Mouse (Mus musculus) embryonic facial prominence, embryonic 12.5 days (tissue): Measurements from ENCODE around the gene Rpl9-ps1. TPM values are rescaled to one million over a fixed set of nuclear protein-coding genes. Genes with fewer than 3 reads are reported as not detected.

Experiments used
- ATAC-seq: fragments of 200-750 bp; cut with Nextera tagmentation; 2 replicates; pipeline ENCODE4 v1.8.0; 2017; ENCODE audit not compliant: insufficient number of reproducible peaks, insufficient read depth, low FRiP score, low TSS enrichment
- H3K27ac ChIP-seq: fragments of 300-500 bp; sonication (generic); 2 replicates; pipeline ENCODE4 v1.5.1; 2016; ENCODE audit warnings: mild to moderate bottlenecking
- H3K27me3 ChIP-seq: fragments of 300-500 bp; sonication (generic); 2 replicates; pipeline ENCODE4 v1.6.1; 2016; ENCODE audit warnings: mild to moderate bottlenecking, moderate library complexity
- H3K36me3 ChIP-seq: fragments of 300-500 bp; sonication (generic); 2 replicates; pipeline ENCODE4 v1.6.1; 2016; ENCODE audit warnings: mild to moderate bottlenecking
- H3K4me1 ChIP-seq: fragments of 300-500 bp; sonication (generic); 2 replicates; pipeline ENCODE4 v1.6.1; 2016
- H3K4me2 ChIP-seq: fragments of 300-500 bp; sonication (generic); replicated peaks from 2 replicates; pipeline ENCODE4 v1.6.1; 2016; ENCODE audit warnings: mild to moderate bottlenecking, moderate library complexity
- H3K4me3 ChIP-seq: fragments of 300-500 bp; sonication (generic); 2 replicates; pipeline ENCODE4 v1.5.1; 2016; ENCODE audit warnings: mild to moderate bottlenecking
- H3K9ac ChIP-seq: fragments of 300-500 bp; sonication (generic); 2 replicates; pipeline ENCODE4 v1.6.1; 2016; ENCODE audit warnings: mild to moderate bottlenecking, moderate library complexity
- H3K9me3 ChIP-seq: fragments of 300-500 bp; sonication (generic); 2 replicates; pipeline ENCODE4 v1.6.1; 2016; ENCODE audit warnings: mild to moderate bottlenecking, moderate library complexity
- WGBS: fragments of 180-500 bp; shearing (Covaris S2); methylation state at CpG from one replicate; pipeline ENCODE4 v1.1.7; 2016; 5-methylcytosine and 5-hydroxymethylcytosine counted together
- polyA plus RNA-seq: library from polyadenylated mRNA; unstranded; fragments of >200 nt; fragmentation: Nextera tagmentation; extraction: Ambion mirVana; gene quantifications from 2 replicates; pipeline ENCODE4 v1.2.1, GENCODE M21; 2016

Rpl9-ps1 gene
- not detected in 2 replicates for polyA plus RNA-seq

DNA sequence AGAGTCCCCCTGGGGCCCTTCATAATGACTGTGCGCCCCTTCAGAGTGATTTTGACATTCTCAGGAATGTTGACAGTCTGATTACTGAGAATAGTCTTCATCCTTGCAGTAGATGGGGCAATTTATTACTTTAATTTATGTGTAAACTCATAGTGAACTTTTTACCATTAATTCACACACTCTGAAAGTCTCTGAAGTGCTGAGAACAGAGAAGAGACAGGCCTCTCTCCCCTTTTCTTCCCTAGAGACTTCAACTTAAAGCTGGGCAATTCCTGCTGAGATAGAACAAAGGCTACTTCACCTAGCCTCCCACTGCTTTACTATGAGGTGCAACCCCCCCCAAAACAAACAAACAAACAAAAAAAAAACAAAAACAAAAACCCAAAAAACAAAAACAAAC is at the start of gene Rpl9-ps1:
TSS of gene Rpl9-ps1 (minus strand) at position 101 of the 400 bp plus-strand sequence.
- no peaks in the 10 kb centered on the region for H3K9me3 ChIP-seq
- no peaks in the 10 kb centered on the region for H3K4me1 ChIP-seq
- WGBS: 77% methylated on average over 1 of the region's 1 CpGs
- H3K4me2 ChIP-seq: no peak within 1 kb of the TSS
- no peak within 1 kb of the TSS for H3K9ac ChIP-seq
- no peak for ATAC-seq
- no peak within 1 kb of the TSS for H3K27ac ChIP-seq
- H3K4me3 ChIP-seq: no peak within 1 kb of the TSS
- H3K36me3 ChIP-seq: no peaks in the 10 kb centered on the region
- H3K27me3 ChIP-seq: no peaks in the 10 kb centered on the region

DNA sequence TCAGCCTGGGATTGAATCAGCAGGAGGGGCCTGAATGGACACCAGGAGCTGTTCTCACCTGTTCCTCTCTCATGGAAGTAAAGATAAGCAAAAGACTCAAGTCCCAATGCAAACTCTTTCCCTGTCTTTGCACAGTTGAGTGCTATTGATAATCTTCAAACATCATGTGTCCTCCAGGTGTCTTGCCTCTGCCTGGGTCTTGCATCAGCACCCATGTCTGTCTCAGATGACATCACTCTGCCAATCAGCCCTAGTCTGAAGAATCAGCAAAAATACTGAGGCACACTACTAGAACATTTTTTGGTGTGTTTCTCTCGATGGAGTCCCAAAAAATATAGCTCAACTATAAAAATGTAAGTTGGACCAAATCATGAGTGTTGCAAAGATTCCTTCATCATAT is 46.6 kb upstream of the Rpl9-ps1 start:
- no peak for ATAC-seq
- H3K27ac ChIP-seq: no peak overlapping the region
- H3K27me3 ChIP-seq: no peaks in the 10 kb centered on the region
- whole genome bisulfite sequencing: 70% methylated on average over 1 of the region's 1 CpGs
- no peaks in the 10 kb centered on the region for H3K4me1 ChIP-seq
- no peaks in the 10 kb centered on the region for H3K9me3 ChIP-seq
- no peak overlapping the region for H3K4me2 ChIP-seq
- H3K4me3 ChIP-seq: no peak overlapping the region
- H3K9ac ChIP-seq: no peak overlapping the region
- no peaks in the 10 kb centered on the region for H3K36me3 ChIP-seq

DNA sequence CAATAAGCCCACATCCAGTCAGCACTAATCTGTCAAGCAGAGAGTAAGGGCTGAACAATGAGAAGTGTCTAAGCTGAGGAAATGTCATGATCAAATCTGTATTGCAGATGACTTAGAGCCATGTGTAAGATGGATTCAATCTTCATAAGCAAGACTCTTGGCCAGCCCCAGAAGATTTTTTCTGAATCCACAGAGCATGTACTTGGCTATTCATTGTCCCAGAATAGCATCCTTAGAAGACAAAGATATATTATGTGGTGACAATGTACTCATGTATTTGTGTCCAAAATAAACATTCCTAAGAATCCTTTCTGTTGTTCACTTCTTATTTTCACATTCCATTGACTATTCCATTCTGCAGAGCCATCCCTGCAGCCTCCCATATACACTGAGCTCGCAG is 44.5 kb upstream of the Rpl9-ps1 start:
- Histone ChIP-seq H3K4me3 (no peak overlapping the region), H3K27me3 (no peaks in the 10 kb centered on the region), H3K9ac (no peak overlapping the region), H3K27ac (no peak overlapping the region), H3K4me2 (no peak overlapping the region), H3K4me1 (no peaks in the 10 kb centered on the region), H3K9me3 (no peaks in the 10 kb centered on the region), H3K36me3 (no peaks in the 10 kb centered on the region)
- ATAC-seq: no peak
- WGBS: 78% methylated on average over 1 of the region's 1 CpGs

DNA sequence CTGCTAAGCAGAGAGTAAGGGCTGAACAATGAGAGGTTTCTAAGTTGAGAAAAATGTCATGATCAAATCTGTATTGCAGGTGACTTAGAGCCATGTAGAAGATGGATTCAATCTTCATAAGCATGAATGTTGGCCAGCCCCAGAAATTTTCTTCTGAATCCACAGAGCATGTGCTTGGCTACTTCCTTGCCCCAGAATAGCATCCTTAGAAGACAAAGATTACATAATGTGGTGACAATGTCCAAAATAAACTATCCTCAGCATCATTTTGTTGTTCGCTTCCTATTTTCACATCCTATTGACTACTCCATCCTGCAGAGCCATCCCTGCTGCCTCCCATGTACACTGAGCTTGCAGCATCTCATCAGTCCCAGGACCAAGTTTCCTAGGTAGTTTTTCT is 30.2 kb upstream of the Rpl9-ps1 start:
- 93% methylated on average over 1 of the region's 1 CpGs for WGBS
- ATAC-seq: no peak
- Histone ChIP-seq H3K4me3 (no peak overlapping the region), H3K27me3 (no peaks in the 10 kb centered on the region), H3K9ac (no peak overlapping the region), H3K9me3 (no peaks in the 10 kb centered on the region), H3K36me3 (no peaks in the 10 kb centered on the region), H3K27ac (no peak overlapping the region), H3K4me2 (no peak overlapping the region), H3K4me1 (no peaks in the 10 kb centered on the region)

DNA sequence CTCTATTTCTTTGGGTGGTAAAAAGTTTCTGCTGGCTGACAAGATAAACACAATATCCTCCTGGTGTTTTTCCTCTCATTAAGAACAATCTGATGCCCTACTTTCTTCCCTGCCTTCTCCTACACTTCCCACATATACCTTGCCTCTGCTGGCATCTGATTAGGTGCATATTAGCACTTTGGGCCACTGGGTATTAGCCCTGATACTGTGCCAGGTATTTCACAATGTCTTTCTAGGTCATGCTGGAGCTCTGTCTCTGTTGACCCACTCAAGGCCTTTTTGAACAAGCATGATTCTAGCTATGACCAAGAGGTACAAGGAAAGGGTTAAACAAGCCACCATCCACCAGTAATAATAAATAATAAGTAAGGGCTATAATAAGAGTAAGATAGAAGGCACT is 26.3 kb upstream of the Rpl9-ps1 start:
- no peaks in the 10 kb centered on the region for H3K36me3 ChIP-seq
- H3K27ac ChIP-seq: no peak overlapping the region
- H3K9ac ChIP-seq: no peak overlapping the region
- H3K9me3 ChIP-seq: no peaks in the 10 kb centered on the region
- H3K4me3 ChIP-seq: no peak overlapping the region
- ATAC-seq: no peak
- H3K4me2 ChIP-seq: no peak overlapping the region
- no peaks in the 10 kb centered on the region for H3K27me3 ChIP-seq
- no peaks in the 10 kb centered on the region for H3K4me1 ChIP-seq

DNA sequence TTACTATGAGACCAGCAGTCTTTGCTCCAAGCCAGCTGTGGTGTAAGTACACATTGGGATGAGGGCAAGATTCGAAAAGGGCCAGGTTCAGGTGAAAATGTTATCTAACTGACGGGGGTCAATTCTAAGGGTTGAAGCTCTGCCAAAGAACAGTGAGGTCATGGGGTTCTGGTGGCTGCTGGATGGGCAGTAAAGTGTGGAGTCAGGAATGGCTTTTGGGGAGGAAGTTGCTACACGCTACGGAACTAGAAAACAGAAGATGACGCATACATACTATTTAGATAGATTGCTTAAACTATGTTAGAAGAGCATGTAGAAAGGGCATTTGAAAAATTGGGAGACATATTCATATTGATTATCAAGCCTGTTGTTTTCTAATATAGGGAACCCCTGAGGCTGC is 18.1 kb upstream of the Rpl9-ps1 start:
- no peak overlapping the region for H3K4me2 ChIP-seq
- no peaks in the 10 kb centered on the region for H3K27me3 ChIP-seq
- H3K36me3 ChIP-seq: no peaks in the 10 kb centered on the region
- no peak overlapping the region for H3K27ac ChIP-seq
- no peaks in the 10 kb centered on the region for H3K4me1 ChIP-seq
- H3K9me3 ChIP-seq: no peaks in the 10 kb centered on the region
- 85% methylated on average over 5 of the region's 5 CpGs for WGBS
- no peak for ATAC-seq
- H3K4me3 ChIP-seq: no peak overlapping the region
- no peak overlapping the region for H3K9ac ChIP-seq

DNA sequence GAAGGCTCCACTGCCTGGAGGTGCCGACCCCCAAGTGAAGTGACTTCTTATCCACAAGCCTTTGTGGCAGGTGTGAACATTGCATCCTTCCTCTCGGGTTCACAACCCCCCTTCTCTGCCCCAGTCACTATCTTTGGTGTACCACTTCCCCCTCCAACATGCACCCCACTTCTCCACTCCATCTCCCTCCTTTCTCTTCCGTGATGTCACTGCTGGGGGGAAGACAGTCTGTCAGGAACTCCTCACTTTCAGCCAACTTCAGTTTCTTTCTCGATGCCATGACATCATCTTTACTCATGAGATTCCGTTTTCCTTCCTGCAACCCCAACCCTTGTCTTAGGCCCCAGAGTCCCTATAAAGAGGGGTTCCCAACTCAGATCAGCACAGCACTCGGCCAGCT is 16.8 kb upstream of the Rpl9-ps1 start, which contains the start of gene Ccl4:
TSS of gene Ccl4 (plus strand) at position 381 of the 400 bp plus-strand sequence.
- no peak within 1 kb of the TSS for H3K4me2 ChIP-seq
- H3K4me1 ChIP-seq: no peaks in the 10 kb centered on the region
- H3K9ac ChIP-seq: no peak within 1 kb of the TSS
- 77% methylated on average over 6 of the region's 6 CpGs for WGBS
- H3K36me3 ChIP-seq: no peaks in the 10 kb centered on the region
- H3K27me3 ChIP-seq: no peaks in the 10 kb centered on the region
- no peak within 1 kb of the TSS for H3K27ac ChIP-seq
- no peak for ATAC-seq
- H3K4me3 ChIP-seq: no peak within 1 kb of the TSS
- H3K9me3 ChIP-seq: no peaks in the 10 kb centered on the region

DNA sequence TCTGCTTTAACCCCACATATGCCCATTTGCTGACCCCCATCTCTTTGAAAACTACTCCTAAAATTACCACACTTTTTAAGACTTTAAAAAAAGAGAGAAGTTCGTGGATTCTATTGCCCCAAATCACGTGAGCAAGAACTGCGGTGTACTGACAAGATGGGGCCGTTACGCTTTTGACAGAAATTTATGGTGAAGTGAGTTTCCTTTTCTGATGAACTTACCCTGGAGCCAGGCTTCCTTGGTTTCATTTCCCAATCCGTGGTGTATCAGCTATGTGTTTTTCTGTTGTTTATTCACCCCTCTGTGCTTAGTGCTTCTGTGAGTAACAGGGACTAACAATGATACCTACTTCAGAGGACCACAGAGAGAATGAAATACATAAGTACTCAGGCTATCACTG is 13.4 kb upstream of the Rpl9-ps1 start:
- no peaks in the 10 kb centered on the region for H3K36me3 ChIP-seq
- no peak overlapping the region for H3K9ac ChIP-seq
- H3K9me3 ChIP-seq: no peaks in the 10 kb centered on the region
- no peak overlapping the region for H3K27ac ChIP-seq
- H3K4me3 ChIP-seq: no peak overlapping the region
- 72% methylated on average over 6 of the region's 6 CpGs for WGBS
- no peak for ATAC-seq
- no peak overlapping the region for H3K4me2 ChIP-seq
- H3K27me3 ChIP-seq: no peaks in the 10 kb centered on the region
- H3K4me1 ChIP-seq: no peaks in the 10 kb centered on the region

DNA sequence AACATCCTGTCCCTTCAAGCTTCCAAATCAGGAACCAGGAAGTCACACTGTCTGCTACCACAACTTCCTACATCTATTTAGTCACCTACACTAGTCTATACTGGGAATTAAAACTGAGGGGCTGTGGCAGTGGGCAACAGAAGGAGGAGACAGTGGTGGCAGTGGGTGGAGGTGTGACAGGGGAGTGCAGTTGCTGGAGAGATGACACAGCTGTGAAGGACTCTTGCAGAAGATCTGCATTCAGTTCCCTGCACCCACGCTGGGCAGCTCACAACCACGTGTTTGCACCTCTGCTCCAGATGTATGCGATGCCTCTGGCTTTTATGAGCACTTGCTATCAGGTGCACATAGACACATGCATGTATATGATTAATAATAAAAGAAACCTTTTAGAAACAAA is 12.1 kb upstream of the Rpl9-ps1 start:
- H3K36me3 ChIP-seq: no peaks in the 10 kb centered on the region
- H3K27ac ChIP-seq: no peak overlapping the region
- H3K4me3 ChIP-seq: no peak overlapping the region
- WGBS: 82% methylated on average over 3 of the region's 3 CpGs
- H3K4me2 ChIP-seq: no peak overlapping the region
- no peaks in the 10 kb centered on the region for H3K9me3 ChIP-seq
- no peaks in the 10 kb centered on the region for H3K4me1 ChIP-seq
- no peaks in the 10 kb centered on the region for H3K27me3 ChIP-seq
- no peak for ATAC-seq
- no peak overlapping the region for H3K9ac ChIP-seq

DNA sequence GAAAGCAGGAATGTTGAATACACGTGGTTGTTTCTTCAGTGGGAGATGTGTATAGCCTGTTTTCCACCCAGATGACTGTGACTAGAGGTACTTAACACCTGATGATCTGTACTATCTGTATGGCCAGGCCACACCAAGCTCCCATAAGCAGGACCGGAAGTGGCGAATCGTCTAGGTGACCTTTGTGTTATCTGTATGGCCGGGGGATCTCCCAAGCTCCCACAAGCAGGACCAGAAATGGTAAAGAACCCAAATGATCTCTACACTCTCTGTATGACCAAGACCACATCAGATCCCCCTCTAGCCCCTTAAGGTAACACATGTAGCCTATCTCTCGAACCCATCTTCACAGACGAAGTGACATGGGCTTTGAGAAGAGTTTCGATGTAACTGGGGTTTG is 9.2 kb upstream of the Rpl9-ps1 start:
- WGBS: 89% methylated on average over 8 of the region's 8 CpGs
- Histone ChIP-seq H3K4me2 (no peak overlapping the region), H3K4me3 (no peak overlapping the region), H3K27me3 (no peaks in the 10 kb centered on the region), H3K27ac (no peak overlapping the region), H3K36me3 (no peaks in the 10 kb centered on the region), H3K9me3 (no peaks in the 10 kb centered on the region), H3K4me1 (no peaks in the 10 kb centered on the region), H3K9ac (no peak overlapping the region)
- no peak for ATAC-seq

DNA sequence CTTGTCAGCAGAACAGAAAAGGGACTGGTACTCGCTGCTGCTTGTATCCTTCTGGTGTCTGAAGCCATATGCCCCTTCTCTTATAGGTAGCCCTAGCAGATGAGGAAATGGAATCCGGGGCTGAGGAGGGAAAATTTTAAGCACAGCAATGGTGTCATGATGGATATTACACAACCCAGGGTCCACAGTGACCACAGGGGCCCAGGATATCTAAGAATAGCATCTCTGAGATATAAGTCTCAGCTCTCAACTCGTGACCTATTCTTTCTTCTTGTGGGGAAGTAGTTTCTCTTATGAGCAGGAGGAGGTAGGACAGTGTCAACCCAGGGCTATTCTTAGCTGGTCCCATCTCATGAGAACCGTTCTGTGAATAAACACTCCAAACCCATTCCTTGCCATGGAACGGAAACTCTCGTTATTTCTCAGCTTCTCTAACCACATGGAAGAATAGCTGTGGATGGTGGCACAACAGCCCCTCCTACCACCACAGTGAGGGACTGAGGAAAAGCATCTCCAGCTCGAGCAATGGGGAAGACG is 4.0 kb upstream of the Rpl9-ps1 start, which contains the start of gene Ccl3:
TSS of gene Ccl3 (minus strand) at position 51 of the 537 bp plus-strand sequence.
- Histone ChIP-seq H3K9me3 (no peaks in the 10 kb centered on the region), H3K27ac (no peak within 1 kb of the TSS), H3K36me3 (no peaks in the 10 kb centered on the region), H3K9ac (no peak within 1 kb of the TSS), H3K4me2 (no peak within 1 kb of the TSS), H3K4me1 (no peaks in the 10 kb centered on the region), H3K4me3 (no peak within 1 kb of the TSS), H3K27me3 (no peaks in the 10 kb centered on the region)
- WGBS: 80% methylated on average over 8 of the region's 8 CpGs
- no peak for ATAC-seq

DNA sequence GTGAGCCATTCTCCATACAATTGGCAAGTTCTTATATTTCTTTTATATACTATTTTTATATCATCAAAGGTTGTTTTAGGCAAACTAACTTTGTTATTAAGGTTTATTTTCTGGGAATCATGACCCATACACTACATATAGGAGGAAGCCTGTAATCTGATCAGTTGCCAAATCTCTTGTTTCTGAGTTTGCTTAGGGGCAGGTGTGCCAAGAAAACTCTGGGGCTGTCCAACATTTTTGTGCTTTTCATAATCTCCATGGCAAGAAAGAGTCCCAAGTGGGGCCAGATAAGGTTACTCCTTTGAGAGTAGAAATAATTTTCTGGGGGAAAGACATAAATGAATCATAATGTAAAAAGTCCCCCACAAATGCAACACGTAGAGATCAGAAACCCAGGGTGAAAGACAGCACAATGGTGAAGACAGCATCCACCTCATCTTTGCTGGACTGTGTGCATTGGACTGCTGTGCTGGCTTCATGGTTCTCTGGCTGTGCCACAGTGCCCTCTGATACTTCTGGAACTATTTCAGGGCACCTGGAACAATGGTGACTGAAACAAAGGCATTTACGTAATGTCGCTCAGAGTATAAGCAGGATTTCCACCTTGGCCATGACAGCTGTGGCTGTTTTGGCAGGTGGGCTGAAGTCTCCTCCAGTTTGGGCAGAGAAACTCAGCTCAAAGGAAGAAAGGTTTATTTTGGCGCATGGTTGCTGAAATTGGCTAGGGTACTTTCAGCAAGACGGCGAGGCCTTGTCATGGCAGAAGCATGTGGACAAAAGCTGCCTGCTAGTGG is 1.1 kb upstream of the Rpl9-ps1 start:
- H3K4me1 ChIP-seq: no peaks in the 10 kb centered on the region
- 91% methylated on average over 6 of the region's 6 CpGs for WGBS

More for the DNA sequence above, 1.1 kb upstream of the Rpl9-ps1 start:
- ATAC-seq: no peak
- Histone ChIP-seq H3K4me2 (no peak overlapping the region), H3K27me3 (no peaks in the 10 kb centered on the region), H3K27ac (no peak overlapping the region), H3K36me3 (no peaks in the 10 kb centered on the region), H3K9ac (no peak overlapping the region), H3K9me3 (no peaks in the 10 kb centered on the region), H3K4me3 (no peak overlapping the region)
